Mouse (Mus musculus): ENCODE measurements at regions not wholly inside any gene's neighbourhood (a gene's known extent, or its start where the extent isn't known, plus 50 kb on each side); places are given as distances from the start of the nearest gene placed in this dataset.

DNA sequence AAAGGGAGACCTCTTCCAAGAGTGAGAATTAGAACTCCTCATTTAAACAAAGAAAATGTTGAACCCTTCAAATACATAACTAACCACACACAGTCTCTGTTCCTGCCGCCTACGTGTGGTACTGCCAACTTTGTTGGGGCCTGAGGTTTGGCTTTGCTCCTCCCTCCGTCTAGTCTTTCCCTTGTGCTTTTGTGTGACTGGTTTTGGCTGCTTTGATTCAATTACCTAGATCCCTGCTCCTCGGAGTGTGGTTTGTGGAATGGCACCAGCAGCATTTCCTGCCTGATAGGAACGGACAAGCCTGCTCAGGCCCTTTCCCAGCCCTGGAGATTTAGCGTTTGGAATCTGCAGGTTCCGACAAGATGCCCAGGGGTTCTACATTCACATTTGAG lies 263.0 kb downstream of the Rnd3 start:
- TF ChIP-seq EP300 (IDR thresholded peaks at IDR 0.05), result no peak
- no peak for TF ChIP-seq CTCF (IDR thresholded peaks at IDR 0.05)

All from lung, postnatal 0 days (tissue).